Mouse (Mus musculus) yolk sac, embryonic 10.5 days (tissue): ENCODE data around the gene Ino80b.

Experiments used
- DNase-seq: peaks from one replicate; pipeline ENCODE4 v3.0.0-alpha.2; 2017; ENCODE audit warnings: low spot score

The Ino80b gene

DNA sequence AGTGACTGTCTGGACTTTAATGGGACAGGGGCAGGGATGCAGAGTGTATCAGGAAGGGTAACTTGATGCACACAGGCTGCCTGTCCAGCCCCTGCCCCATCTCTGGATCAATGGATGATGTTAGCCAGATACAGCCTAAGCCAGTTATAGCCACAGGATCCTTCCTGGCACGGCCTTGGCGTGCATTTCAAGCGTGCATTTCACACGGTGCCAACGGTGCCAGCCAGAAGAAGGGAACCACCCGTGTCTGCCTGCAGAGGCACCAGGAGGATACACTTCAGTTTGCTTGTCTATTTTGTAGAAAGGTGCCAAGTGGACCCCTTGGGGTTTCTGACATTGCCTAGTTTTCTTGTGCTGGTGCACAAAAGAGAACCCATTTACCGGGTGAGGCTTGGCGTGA, 14.8 kb upstream of the Ino80b start:
- DNase-seq = no peak

DNA sequence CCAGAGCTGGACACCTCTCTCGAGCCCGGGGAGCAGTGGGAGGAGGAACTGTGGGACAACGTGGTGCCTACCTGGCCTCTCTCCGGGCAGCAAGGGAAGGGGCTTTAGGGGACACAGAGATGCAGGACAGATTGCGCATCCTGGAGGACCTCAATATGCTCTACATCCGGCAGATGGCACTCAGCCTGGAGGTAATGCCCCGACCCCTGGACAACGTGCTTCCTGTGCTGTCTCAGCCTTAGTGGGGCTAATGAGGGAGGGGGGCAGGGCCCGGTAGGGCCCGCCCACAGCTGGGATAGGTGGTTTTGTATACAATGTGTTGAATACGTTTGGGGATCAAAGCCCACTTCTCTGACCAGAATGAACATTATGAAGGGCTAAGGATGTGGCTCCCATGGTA, 12.8 kb upstream of the Ino80b start:
- DNase-seq = peak; percentile 65

DNA sequence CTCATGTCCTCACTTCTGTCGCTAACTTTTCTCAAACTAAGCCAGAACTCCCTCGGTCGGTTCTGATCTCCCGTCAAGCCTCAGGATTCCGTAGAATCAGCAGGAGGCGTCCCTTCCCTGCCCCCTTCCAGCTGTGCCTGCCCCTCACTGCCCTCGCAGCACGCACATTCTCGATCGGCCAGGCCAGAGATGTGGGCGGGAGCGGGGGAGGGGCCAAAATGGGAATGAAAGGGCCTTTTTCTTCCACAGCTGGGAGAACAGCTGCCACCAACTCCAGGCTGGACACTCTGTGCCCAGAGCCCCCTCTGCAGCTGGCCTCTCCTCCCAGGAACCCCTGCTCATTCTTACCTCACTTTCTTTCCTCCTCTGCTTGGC, 12.3 kb upstream of the Ino80b start:
- DNase-seq = peak; percentile 93

DNA sequence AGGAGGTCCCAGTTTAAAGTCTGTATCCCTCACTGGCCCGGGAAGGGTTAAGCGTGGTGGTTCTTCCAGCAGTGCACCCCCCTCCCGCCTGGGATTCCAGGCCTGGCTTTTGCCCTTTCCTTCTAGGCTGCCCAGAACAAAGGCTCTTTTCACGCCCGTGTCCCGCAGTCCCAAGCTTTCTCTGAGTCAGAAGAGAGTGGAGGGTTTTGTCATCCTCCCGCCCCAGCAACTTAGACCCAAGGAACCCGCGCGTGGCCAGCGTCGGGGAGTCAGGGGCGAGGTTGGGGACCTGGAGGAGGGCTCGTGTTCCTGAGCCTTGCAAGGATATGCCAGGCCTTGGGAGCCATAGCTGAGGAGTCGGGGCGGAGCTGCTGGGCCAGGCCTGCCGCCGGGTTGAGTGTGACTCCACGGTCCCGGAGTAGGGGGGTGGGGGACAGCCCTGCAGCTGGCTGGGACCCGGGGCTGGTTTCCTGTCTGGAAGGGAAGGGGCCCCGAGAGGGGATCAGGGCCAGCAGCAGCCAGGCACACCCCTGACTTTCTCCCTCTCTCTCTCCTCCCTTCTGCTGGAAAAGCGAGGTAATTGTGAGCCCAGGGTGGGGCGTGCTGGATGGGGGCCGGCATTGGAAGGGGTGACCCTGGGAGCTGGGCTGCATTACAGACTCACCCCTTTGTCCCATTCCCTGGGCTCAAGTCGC, 11.8 kb upstream of the Ino80b start:
- peak; percentile 84 for DNase-seq

DNA sequence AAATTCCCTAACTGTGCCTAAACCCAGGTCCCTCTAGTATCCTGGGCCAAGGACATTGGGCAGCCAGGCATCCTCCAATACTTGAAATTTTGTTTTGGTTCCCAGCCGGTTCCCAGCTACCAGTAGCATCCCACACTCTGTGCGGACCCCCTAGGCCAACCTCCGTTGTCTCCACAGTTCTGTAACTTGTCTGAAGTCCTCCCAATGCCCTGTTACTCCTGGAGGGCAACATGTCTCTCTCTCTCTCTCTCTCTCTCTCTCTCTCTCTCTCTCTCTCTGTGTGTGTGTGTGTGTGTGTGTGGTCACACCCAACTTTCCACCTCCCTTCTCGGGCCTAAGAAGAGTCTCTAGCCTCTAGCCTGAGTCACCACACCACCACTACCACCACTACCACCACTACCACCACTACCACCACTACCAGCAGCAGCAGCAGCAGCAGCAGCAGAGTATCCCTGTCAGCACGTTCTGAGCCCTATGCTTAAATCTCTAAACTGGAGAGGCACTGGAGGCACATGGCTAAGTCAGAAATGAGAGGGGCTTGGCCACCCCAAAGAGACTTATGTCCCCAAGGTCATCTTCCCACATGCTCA, 11.2 kb upstream of the Ino80b start:
- DNase-seq = peak; percentile 45

DNA sequence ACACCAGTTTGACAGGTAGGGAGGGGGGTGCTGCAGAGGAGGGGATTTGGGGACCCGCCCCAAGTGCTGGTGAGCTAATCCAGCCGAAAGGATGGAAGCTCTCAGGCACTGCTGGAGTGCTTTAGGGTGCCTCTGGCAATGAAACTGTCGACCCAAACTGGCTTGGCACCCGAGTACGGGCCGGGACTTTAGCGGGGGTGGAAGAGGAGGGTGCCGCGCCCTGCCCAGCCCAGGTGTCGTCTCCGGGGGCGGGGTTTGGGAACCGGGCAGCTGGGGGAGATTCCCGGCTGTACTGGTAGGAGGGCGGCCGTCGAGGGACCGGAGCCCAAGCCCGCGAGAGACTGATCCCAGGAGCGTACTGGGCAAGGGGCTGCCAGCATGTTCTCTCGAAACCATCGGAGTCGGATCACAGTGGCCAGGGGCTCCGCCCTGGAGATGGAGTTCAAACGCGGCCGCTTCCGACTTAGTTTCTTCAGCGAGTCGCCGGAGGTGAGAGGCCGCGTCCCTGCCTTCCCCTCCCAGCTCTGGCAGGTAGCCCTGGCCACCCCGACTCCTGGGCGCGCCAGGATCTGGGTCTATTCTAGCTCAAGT, 10.4 kb upstream of the Ino80b start:
- peak; percentile 43 for DNase-seq

DNA sequence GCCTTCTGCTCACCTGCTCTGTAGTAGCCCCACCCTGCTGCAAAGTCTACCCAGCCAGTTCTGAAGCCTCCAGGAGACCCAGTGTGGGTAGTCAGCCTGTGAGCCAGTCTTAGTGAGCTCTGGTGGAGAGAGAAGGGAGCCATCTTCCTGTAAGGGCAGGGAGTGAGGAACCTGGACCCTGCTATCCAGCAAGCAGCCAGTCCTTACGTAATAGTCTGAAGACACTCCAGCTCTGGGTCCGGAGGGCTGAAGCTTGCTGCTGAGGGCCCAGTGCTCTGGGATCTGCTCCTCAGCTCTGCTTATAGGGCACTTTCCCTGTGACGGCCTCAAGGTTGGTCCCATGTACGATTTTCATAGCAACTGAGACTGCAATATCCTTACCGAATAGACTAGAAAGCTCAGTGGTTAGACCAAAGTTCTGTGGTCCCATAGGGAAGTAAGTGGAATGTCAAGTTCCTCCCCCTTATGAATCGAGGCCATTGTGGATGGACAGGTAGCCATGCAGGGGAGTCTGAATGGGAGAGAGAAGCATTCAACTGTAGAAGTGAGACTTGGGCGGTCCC, 9.8 kb upstream of the Ino80b start, which contains the start of gene Rtkn:
Gene Rtkn (plus strand): TSS at position 513 of the 563 bp plus-strand sequence.
- peak; percentile 40 for DNase-seq

DNA sequence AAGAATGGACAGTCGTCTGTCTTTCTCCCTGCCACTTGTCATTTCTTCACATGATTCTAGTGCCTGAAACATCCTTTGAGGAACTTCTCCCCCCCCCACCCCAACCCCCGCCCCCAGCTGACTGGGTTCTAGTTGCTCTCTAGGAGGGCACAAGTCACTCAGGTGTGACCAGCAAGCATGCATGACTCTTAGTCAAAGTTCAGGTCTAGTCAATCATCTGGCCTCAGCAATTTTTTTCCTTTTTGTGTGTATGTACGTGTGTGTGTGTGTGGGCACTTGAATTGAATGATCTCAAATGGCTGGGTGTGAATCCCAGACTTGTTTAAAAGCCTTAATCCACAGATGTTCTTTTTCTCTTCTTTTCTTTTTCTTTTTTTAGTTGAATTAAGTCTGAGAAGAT, 9.0 kb upstream of the Ino80b start:
- no peak for DNase-seq

DNA sequence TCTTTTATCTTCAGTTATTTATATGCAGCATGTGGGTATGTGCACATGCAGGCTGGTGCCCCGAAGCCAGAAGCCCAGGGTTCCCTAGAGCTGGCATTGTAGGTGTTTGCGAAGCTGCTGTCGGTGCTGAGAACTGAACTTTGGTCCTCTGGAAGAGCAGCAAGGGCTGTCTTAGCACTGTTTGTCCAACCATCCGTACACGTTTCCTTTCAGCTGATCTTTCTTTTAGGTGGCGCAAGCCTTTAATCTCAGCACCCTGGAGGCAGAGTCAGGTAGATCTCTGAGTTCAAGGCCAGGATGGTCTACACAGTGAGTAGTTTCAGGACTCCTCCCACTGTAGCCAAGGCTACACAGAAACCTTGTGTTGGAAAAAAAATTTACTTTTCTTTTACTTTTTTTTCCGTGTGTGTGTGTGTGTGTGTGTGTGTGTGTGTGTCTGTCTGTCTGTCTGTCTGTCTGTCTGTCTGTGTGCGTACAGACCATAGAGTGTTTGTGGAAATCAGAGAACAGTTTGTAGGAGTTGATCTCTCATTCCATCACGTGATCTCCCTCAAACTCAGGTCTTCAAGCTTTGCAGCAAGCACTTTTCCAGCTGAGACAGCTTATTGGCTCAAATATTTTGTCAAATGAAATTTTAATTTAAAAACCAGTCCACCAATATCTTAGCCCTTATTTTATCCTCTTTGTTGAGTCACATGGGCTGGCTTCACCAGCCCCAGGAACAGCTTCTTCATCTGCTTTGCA, 7.1 kb upstream of the Ino80b start:
- DNase-seq = peak; percentile 80

DNA sequence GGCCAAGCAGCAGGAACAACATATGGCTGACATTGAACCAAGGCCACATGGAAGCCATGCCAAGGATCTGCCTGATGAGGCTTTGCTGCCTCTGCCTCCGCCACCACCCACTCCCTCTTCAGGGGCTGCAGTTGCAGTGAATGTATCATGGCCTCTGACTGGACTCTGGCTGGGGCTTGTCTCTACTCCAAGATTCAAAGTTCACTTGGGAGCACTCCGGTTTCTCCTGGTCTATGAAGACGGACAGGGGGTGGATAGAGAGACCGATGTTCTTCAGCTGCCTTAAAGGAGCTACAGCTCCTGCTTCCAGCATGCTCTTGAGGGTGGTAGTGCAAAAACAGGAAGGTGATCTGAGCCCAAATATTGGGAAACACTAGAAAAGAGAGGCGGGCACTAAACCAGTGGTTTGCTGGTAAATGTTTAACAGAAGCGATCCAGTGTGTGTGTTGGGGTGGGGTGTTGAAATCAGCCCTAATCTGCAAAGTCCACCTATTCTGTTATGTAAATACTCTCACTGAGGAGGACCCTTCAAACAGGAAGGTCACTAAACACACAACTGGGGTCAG, 6.3 kb upstream of the Ino80b start:
- DNase-seq = peak; percentile 89

DNA sequence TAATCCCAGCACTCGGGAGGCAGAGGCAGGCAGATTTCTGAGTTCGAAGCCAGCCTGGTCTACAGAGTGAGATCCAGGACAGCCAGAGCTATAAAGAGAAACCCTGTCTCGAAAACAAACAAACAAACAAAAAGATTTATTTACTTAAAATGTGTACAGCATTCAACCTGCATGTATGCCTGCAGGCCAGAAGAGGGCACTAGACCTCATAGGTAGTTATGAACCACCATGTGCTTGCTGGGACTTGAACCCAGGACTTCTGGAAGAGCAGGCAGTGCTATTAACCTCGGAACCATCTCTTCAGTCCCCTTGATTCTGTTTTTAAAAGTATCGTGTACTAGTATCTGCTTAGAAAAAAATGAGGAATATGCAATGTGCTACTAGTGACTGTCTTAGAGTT, 2.2 kb upstream of the Ino80b start:
- no peak for DNase-seq

DNA sequence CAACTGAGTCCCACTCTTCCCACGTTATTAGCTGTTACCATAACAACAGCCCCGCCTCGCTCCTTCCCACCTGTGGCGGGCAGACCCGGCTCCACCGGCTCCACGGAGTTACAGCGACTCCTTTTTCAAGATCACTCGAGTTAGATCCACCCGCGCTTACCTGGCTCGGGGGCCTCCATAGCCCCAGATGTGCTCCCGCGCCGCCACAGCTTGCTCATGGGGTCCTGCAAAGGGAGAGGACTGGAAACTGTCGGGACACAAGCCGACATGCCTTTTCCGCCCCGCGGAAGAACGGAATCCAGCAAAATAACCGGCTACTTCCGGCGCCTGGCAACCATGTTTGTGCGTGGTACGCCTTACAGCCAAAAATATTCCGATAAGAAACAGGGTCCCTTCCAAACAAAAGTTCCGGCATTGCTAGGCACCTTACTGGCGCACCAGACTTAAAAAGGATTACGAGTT, 349 bp downstream of the Ino80b start:
- peak; percentile 92 for DNase-seq

DNA sequence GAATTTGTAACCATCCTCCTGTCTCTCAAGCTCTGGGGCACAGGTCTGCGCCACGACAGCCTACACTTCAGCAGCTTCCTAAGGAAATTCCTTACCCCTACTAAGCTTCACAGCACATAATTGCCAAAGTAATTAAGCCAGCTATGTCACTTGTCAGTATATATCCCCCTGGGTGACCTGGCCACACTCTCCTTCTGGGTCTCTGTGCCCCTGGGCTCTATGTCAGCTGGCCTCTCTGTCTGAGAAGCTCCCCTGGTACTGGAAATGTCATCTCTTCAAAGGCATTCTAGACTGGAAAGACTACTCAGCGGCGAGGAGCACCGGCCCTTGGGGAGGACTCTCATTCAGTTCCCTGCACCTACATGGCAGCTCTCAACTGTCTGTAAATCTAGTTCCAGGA, 2.3 kb downstream of the Ino80b start:
- DNase-seq = no peak

DNA sequence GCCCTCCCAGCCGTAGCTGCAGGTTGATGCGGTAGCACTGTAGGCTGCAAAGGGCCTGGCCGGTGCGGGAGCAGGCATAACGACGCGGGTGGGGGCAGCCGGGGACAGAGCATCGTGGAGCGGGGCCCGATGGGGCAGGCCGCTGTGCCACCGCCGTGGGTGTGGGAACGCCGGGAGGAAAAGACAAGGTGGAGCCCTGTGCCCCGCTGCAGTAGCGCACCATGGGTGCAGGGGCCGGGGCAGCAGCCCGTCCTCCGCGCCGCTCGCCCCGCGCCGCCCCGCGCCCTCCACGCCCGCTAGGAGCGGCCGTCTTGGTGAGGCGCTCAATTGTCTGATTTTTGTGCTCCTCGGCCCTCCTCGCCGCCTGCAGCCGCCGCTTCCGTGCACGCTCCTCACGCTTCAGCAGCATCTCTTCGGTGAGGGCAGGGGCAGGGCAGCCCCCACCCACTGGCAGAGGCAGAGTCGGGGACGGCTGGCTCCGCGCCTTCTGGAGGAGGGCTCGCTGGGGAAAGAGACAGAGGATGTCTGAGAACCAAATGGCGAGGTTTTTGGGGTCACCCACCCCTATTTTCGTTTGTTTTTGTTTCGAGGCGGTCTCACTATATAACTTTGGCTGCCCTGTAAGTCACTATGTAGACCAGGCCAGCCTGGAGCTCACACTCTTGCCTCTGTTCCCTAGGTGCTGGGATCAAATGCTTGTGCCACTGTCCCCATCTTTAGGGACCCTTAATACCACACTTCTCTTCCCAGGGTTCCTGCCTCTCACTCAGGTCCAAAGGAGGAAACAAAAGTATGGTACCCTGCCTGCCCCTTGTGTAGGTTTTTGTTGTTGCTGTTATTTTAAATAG, 3.1 kb downstream of the Ino80b start:
- DNase-seq = no peak

DNA sequence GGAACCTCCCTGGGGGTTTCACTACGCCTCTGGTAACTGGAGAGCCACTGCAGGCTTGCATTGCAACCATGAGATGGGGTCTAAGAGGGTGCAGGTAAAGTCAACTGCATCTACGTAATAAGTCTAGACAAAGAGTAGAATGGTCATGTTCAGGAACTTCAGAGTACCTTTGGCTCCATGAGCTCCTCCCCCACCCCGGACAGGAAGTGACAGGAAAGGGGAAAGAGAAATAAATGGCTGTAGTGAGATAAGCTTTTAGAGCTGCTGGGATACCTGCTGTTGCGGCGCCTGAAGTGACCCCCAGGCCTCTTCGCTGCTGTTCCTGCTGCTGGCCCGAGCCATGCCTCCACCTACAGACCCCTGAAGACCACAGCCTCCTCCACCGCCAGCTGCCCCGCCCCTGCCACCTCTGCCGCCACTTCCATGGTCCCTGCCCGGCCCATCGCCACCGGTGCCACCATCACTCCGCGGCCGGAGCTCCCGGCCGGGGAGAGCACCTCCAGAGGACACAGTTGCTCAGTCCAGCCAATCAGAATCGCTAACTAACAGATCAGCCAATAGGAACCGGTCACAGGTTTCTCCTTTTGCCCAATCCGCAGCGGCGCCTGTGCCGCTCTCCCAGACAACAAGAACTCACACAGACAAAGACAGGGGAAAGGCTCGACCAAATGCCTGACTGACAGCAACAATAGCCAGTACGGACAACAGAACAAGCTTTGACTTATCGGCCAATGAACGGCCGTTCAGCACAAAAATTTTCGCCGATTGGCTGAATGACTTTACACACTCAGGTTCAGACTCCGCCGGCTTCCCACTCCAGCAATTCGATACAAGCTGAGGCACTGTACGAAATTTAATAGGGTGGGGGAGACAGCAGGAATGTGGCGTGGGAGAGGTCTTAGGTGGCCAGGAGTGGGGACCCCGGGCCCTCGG, 4.0 kb downstream of the Ino80b start, which contains the start of gene Wbp1:
Gene Wbp1 (minus strand): TSS at position 630 of the 933 bp plus-strand sequence.
- DNase-seq = peak; percentile 99

DNA sequence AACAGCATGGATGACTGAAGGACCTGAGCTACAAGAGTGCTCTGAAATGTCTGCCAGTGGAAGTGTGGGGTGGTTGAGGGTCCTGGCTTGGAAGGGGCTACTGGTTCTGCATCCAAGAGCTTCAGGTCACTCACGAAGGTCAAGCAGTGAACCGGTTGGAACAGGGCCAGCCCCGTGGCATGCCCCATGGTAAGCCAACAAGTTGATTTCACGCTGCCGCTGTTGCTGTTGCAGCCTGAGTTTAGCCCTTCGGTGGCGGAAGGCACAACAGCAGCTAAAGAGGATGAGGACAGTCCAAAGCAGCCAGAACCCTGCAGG, 5.5 kb downstream of the Ino80b start:
- DNase-seq = no peak

DNA sequence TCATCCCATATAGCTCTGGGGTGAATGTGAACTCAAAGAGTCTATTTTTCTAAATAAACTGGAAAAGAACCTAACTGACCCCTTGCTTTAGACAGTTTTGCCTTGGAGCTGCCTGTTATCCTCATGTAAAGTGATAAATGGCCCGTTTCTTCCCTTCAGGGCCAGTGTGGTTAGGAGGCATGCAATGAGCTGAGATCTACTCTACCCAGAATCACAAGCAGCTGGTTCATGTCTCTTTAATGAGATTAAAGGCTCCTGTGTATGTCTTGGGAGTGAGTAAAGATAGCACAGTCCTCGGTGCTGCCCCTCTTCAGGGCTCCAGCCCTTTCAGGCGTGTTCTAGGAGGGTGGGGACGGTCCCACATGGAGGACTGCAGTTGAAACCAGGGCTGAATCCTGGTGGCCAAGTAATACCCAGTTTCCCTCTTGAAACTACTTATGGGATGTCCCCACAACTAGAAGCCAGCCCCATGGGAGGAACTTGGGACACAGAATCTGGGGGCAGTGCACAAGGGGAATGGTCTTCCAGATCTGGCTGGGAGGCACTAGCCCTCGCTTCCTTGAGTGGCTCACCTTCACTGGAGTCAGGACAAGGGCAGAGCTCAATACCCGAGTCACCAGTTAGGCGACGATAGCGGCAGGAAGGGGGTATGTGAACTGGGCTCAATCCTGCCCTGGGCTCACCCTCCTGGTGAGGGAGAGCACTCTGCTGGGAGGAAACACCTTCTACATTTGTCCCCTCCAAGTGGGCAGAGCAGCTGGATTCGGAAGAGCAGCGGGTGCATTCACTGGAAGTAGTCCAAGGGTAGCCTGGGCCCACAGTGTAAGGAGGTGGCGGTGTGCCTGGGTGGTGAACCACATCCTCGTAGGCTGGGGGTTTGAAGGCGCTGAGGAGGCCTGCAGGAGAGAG, 6.2 kb downstream of the Ino80b start:
- no peak for DNase-seq

DNA sequence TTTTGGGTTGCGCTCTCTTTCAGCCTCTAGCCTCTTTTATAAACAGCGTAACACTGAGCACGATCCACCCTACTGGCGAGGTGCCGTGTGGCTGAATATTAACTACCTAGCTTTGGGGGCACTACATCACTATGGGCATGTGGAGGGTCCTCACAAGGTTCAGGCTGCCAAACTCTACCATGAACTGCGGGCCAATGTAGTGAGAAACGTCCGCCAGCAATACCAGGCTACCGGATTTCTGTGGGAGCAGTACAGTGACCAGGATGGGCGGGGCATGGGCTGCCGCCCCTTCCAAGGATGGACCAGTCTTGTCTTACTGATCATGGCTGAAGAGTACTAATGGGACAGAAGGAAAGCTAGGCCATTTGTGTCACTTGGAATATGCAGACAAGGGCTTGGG, 6.9 kb downstream of the Ino80b start:
- DNase-seq = no peak

DNA sequence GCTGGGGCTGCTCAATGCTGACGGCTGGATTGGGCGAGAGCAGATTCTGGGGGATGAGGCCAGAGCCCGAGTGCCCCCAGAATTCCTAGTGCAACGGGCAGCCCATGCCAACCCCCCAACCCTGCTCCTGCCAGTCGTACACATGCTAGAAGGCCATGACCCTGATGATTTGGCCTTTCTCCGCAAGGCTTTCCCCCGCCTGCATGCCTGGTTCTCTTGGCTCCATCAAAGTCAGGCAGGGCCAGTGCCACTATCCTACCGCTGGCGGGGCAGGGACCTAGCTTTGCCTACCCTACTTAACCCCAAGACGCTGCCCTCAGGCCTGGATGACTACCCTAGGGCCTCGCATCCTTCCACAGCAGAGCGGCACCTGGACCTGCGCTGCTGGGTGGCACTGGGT, 7.6 kb downstream of the Ino80b start:
- no peak for DNase-seq
